Mouse (Mus musculus): Measurements from ENCODE around the gene Uncx.

Uncx gene

DNA sequence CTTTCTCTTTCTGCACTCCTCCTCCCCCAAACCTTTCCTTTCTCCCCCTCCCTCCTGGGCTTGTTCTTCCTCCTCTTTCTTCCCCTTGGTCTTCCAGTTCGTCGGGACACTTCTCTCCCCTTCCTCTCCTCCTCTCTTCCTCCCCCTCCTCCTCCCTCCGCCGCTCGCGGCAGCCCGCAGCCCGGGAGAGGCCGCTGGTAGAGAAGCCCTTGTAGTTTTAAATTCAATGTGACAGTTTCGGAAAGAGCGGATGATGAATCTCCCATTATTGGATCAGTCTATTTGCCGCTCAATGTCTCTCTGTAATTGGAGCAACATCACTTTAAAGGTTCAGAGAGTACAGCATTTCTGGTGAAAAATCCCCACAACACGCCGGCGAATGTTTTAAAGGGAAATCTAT lies at the start of gene Uncx:
Uncx (plus strand) TSS at position 281 of the 400 bp plus-strand sequence.
- no peak for DNase-seq (ENCODE audit: low read depth, low spot score)

DNA sequence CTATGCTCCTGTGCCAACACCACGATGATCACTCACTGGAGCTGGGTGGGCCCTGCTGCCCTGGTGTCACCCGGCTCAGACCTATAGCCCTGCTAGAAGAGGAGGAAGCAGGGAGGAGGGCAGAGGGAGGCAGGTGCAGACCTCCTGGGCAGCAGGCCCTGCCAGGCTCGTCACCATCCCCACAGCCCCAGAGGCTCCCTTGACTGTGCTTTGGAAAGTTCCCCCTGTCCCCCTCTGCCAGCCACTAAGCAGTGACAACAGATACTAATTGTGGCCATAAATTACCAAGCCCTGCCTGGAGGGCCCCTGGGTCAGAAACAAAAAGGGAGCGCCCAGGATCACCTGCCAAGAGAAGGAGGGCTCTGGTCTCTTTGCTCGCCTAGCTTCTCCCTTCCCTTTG lies 49.6 kb upstream of the Uncx start:
- DNase-seq (ENCODE audit: low read depth, low spot score) = no peak

GRCm38 (mm10) chr5:139495019-139495669 lies 48.1 kb upstream of the Uncx start:
- no peak for DNase-seq (ENCODE audit: low read depth, low spot score)

- DNase-seq (ENCODE audit: low read depth, low spot score) = no peak
These were observed 46.4 kb upstream of the Uncx start for GRCm38 (mm10) chr5:139496939-139497338.

DNA sequence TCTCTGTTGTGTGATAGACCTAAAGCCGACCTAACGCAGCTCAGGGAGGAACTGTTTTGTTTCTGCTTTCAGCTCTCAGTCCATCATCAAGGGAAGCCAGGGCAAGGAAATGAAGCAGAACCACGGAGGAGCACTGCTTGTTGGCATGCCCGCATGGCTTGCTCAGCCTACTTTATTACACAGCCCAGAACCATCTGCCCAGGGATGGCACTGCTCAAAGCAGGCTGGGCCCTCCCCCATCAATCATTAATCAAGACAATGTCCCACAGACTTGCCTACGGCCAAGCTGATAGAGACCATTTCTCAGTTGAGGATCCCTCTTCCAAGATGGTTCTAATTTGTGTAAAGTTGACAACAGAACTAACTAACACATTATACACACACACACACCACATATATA lies 44.5 kb upstream of the Uncx start:
- DNase-seq (ENCODE audit: low read depth, low spot score) = no peak

DNA sequence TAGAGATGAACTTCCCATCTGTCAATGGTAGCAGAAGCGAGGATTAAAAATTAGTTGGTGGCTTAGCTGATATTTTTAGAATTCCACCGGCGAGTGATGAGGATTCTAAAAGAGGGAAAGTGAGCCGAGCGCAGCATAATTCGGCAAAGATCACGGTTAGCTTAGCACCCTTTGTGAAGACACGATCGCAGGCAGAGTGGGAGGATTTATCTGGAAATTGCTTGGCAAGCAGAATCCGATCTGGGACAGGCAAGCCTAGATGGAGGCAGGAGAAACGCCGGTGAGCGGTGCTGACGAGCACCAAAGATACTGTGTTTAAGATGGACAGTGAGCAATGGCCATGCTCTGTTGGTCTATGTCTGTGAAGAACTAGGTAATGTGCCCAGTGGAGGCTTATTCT lies 41.0 kb upstream of the Uncx start:
- no peak for DNase-seq (ENCODE audit: low read depth, low spot score)

GRCm38 (mm10) chr5:139505073-139505606 lies 38.2 kb upstream of the Uncx start:
- DNase-seq (ENCODE audit: low read depth, low spot score) = peak; percentile 90

DNA sequence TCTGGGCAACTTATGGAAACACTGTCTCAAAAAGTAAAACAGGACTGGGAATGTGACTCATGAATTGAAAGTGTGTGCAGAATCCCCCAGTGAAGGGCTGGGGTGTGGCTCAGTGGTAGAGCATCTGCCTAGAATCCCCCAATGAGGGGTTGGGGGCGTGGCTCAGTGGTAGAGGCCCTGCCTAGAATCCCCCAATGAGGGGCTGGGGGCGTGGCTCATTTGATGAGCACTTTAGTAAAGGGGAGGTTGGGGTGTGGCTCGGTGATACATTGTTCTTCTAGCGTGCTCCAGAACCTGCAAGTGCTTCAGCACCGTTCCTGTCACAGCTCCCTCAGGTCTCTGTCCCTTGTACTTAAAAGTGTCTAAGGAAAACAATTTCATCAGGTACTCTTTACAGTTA lies 37.1 kb upstream of the Uncx start:
- no peak for DNase-seq (ENCODE audit: low read depth, low spot score)

DNA sequence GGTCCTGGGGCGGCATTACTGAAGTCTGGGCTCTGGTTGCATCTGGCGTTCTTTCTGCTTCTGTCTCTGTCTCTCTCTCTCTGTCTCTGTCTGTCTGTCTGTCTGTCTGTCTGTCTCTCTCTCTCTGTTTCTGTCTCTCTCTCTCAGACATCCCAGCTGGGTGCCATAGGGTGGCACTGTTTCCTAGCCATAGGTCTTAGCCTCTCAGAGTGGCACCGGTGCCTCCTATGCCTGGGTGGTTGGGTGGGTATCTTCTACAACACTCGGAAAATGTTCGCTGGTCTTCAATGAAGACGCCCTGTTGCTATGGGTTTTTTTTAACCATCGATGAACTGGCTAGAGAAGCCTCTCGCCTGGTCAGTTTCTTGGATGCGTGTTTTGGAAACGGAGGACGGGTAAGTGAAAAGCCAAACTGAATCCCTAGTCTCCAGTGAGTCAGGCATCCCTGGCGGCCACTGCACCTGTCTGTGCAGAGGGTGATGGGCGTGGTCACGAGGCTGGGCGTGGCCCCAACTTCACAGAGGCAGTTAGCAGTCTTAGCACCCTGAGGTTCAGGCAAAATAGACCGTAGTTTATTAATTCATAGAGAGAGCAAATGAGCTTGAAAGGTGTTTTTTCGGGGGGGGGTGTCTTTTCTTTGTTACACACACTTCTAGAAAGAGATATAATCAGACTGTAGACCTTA lies 32.5 kb upstream of the Uncx start:
- no peak for DNase-seq (ENCODE audit: low read depth, low spot score)

GRCm38 (mm10) chr5:139512201-139512600 lies 31.1 kb upstream of the Uncx start:
- DNase-seq (ENCODE audit: low read depth, low spot score) = no peak

GRCm38 (mm10) chr5:139516281-139516680 lies 27.0 kb upstream of the Uncx start:
- DNase-seq (ENCODE audit: low read depth, low spot score) = no peak

- DNase-seq (ENCODE audit: low read depth, low spot score) = peak; percentile 35
These were observed 23.0 kb upstream of the Uncx start for GRCm38 (mm10) chr5:139520069-139520834.

DNA sequence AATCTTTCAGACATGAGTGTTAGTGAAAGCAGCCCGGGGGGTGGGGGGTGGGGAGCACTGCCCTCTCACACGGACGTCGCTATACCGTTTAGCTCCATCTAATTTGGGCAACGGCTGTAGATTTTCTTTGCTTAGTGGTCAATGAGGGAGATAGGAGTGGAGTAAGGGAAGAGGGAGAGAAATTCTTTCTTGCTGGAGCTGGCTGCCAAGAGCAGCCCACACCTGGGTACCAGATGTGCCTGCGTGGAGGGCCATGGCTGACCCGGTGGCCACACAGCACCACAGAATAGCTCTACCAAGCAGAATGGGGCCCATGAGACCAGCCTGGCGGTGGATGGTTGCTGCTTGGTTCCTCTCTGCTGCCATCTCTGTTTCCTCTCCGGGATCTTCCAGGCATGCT lies 21.3 kb upstream of the Uncx start:
- DNase-seq (ENCODE audit: low read depth, low spot score) = peak; percentile 21

GRCm38 (mm10) chr5:139528851-139529250 lies 14.4 kb upstream of the Uncx start:
- no peak for DNase-seq (ENCODE audit: low read depth, low spot score)

GRCm38 (mm10) chr5:139535386-139535919 lies 7.8 kb upstream of the Uncx start:
- no peak for DNase-seq (ENCODE audit: low read depth, low spot score)

GRCm38 (mm10) chr5:139536211-139536910 lies 6.9 kb upstream of the Uncx start:
- peak; percentile 62 for DNase-seq (ENCODE audit: low read depth, low spot score)

DNA sequence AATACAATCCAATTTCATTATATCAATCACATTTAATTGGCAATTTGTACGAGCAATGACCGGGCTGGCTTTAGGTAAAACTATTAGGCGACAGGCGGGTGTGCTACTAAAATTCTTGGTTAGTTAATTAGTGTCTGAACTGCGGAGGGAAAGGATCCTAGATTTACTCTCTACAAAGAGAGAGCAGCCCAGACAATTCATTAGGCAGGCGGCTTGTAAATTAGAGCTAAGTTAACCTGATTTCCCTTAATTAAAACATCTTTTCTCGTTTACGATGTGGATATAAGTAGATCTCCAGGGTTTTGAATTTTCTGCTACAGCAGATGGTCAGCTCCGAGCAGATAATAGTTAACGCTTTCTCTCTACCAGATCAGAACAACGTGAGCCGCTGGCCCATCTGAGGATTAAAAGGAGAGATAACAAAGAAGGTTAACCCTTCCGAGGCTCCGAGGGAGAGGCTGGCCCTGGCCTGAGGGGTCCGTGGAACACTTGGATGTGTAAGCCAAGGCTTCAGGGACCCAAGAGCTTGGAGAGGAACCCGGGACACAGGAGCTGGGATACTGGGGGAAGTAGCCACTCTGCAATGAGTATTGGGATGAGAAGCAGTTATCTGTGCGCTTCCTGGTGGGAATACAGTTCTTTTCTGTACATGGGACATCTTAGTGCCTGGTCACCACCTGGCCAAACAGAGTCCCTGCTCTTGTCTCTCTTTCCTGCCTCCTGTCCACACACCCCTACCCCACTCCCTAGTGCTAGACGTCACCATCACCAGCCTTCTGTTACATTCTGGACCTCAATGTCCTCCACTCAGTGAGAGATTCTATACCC lies 6.2 kb upstream of the Uncx start:
- DNase-seq (ENCODE audit: low read depth, low spot score) = no peak

- no peak for DNase-seq (ENCODE audit: low read depth, low spot score)
These were observed 5.6 kb upstream of the Uncx start for GRCm38 (mm10) chr5:139537739-139538135.

DNA sequence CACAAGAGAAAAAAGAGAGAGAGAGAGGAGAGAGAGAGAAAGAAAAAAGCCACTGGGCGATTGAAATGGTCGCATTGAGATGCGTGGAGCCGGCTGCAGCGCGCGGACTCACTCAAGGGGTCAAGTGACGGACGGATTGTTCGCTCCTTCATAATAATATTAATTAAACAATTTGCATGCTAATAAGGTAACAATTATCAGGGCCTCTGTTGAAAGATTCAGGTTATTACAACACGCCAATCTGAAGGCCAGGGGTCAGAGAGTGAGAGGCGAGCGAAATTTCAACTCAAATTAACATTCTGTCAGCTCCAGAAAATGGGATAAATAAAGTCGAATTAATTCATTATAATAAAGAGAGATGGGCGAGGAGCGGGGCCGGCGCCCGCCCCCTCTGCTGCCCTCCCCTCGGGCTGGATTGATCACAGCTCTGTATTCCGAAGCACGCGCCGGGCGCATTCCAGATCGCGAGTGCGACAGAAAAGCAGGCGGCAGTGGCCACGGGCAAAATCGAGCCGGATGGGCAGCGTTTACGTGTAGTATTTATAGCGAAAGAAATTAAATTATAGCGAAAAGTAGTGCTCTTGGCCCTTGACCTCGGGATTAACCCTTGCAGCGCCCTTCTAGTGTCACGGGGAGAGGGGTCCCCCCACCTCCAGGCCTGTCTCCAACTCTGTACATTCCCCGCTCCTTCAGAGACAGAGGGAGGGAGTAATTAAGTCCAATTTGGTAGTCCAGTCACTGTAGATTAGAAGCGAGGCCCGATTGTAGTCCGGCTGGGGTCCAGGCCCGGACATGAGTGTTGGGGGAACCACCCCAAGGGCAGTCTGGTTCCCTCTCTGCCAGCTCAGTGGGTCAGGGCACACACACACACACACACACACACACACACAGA lies 1.9 kb upstream of the Uncx start:
- no peak for DNase-seq (ENCODE audit: low read depth, low spot score)

DNA sequence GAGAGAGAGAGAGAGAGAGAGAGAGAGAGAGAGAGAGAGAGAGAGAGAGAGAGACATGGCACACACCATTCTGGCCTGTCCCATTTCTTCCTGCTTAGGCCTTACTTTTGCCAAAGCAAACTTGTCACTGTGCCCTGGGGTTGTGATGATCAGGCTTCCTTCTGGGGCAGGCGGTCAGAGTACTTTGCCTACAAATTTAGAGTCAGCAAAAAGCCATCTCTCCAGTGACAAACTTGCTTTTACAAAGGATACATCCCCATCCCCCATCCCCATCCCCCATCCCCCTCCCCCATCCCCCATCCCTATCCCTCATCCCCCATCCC lies 1.3 kb upstream of the Uncx start:
- DNase-seq (ENCODE audit: low read depth, low spot score) = no peak

All from 3T3-L1 (cell line).